Mouse (Mus musculus) testis, adult 2 months (tissue): ENCODE data around the gene Wdr81.

ENCODE experiments used
- CTCF ChIP-seq: fragments of 200-500 bp; IDR thresholded peaks from 2 replicates; pipeline ENCODE4 v1.5.1; 2012; ENCODE audit warnings: low read depth, mild to moderate bottlenecking, inconsistent platforms, low read length, moderate library complexity; ENCODE audit not compliant: control insufficient read depth, insufficient read depth, insufficient replicate concordance
- POLR2A ChIP-seq: fragments of 200-500 bp; IDR thresholded peaks from 2 replicates; pipeline ENCODE4 v1.6.1; 2012; ENCODE audit warnings: low read depth, mild to moderate bottlenecking, inconsistent platforms, low read length, moderate library complexity; ENCODE audit not compliant: control insufficient read depth

- peak; percentile 37; the same call in 1 of the 2 replicates for TF ChIP-seq CTCF
- TF ChIP-seq POLR2A: no peak
Observed at GRCm38 (mm10) chr11:75406865-75407264, 47.7 kb downstream of the Wdr81 start.
